Mouse (Mus musculus) forebrain, embryonic 14.5 days (tissue): Measurements from ENCODE around the gene Pde10a. TPM values are rescaled to one million over a fixed set of nuclear protein-coding genes. Genes with fewer than 3 reads are reported as not detected.

Experiments
- ATAC-seq: fragments of 200-750 bp; cut with Nextera tagmentation; 2 replicates; pipeline ENCODE4 v1.8.0; 2017; ENCODE audit warnings: mild to moderate bottlenecking, moderate library complexity
- DNase-seq: peaks from one replicate; pipeline ENCODE4 v3.0.0-alpha.2; 2015; ENCODE audit warnings: low spot score
- H3K27ac ChIP-seq: fragments of 300-500 bp; sonication (generic); 2 replicates; pipeline ENCODE4 v1.5.1; 2014; ENCODE audit warnings: low read depth, mild to moderate bottlenecking, control low read depth, low read length, moderate library complexity
- H3K27me3 ChIP-seq: fragments of 300-500 bp; sonication (generic); replicated peaks from 2 replicates; pipeline ENCODE4 v1.6.1; 2014; ENCODE audit warnings: low read length, control low read depth, mixed read lengths; ENCODE audit not compliant: control insufficient read depth, insufficient read depth
- H3K36me3 ChIP-seq: fragments of 300-500 bp; sonication (generic); 2 replicates; pipeline ENCODE4 v1.6.1; 2014; ENCODE audit warnings: low read length, control low read depth; ENCODE audit not compliant: control insufficient read depth, insufficient read depth
- H3K4me1 ChIP-seq: fragments of 300-500 bp; sonication (generic); 2 replicates; pipeline ENCODE4 v1.6.1; 2014; ENCODE audit warnings: antibody characterized with exemption, low read length, control low read depth; ENCODE audit not compliant: control insufficient read depth, insufficient read depth
- H3K4me2 ChIP-seq: fragments of 300-500 bp; sonication (generic); 2 replicates; pipeline ENCODE4 v1.6.1; 2014; ENCODE audit warnings: mild to moderate bottlenecking, control low read depth, low read length
- H3K4me3 ChIP-seq: fragments of 300-500 bp; sonication (generic); 2 replicates; pipeline ENCODE4 v1.5.1; 2014; ENCODE audit warnings: low read depth, low read length, control low read depth
- H3K9ac ChIP-seq: fragments of 300-500 bp; sonication (generic); 2 replicates; pipeline ENCODE4 v1.6.1; 2014; ENCODE audit warnings: mild to moderate bottlenecking, low read length, control low read depth, moderate library complexity
- H3K9me3 ChIP-seq: fragments of 300-500 bp; sonication (generic); replicated peaks from 2 replicates; pipeline ENCODE4 v1.6.1; 2016; ENCODE audit warnings: low read length, control low read depth, mixed read lengths; ENCODE audit not compliant: control insufficient read depth
- WGBS: fragments of 180-500 bp; shearing (Covaris S2); extraction: QIAGEN DNeasy Blood & Tissue Kit; methylation state at CpG from one replicate; pipeline ENCODE4 v1.1.7; 2014; 5-methylcytosine and 5-hydroxymethylcytosine counted together
- polyA plus RNA-seq: library from polyadenylated mRNA; unstranded; fragments of >200 nt; fragmentation: Nextera tagmentation; extraction: Ambion mirVana; gene quantifications from 2 replicates; pipeline ENCODE4 v1.2.1, GENCODE M21; 2014

Pde10a gene
- polyA plus RNA-seq, 1 experiment from 2014 or later = 12.1 TPM

DNA sequence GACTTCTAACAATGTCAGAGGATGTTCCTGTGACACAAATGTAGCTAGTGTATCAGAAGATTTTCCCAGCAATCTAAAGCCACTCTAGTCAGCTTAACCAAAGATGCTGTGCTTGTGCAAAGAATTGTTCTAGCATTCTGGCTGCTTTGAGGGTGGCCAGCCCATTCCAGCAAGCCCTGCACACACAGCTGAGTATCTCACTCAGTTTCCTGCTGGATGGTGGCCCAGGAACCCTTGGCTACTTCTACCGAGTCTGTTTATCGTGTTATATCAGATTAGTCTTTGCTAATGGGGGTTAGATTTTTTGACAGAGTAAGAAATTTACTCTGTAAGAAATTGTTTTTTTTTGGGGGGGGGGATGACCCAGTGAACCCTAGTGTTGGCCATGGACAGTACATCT lies 95.9 kb downstream of the Pde10a start:
- Histone ChIP-seq H3K9me3 (no peaks in the 10 kb centered on the region), H3K9ac (no peak overlapping the region), H3K4me2 (no peak overlapping the region), H3K27me3 (no peaks in the 10 kb centered on the region), H3K4me3 (no peak overlapping the region), H3K4me1 (no peaks in the 10 kb centered on the region), H3K27ac (no peak overlapping the region), H3K36me3 (no peaks in the 10 kb centered on the region)
- 64% methylated on average over 2 of the region's 2 CpGs for WGBS
- no peak for ATAC-seq
- no peak for DNase-seq

DNA sequence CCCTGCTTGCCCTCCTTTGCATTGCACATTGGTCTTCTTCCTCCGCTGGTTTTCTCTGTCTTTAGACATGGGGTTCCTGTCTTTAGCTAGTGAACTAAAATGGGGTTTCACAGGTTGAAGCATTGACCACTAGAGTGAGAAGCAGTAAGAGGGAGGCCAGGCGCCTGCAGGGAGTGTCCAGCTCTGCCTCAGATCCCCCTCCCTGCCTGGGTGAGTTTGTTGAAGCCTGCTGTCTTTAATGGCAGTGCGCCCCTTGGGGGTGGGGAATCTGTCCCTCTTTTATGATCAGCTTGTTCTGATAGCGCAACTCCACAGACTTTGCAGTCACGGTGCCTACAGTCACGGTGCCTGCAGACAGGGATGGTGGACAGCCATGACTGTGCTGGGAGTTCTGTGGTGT lies 96.7 kb downstream of the Pde10a start:
- ATAC-seq (no peak), DNase-seq (no peak)
- no peak overlapping the region for H3K27ac ChIP-seq
- H3K4me2 ChIP-seq = no peak overlapping the region
- H3K36me3 ChIP-seq = no peaks in the 10 kb centered on the region
- H3K4me1 ChIP-seq = no peaks in the 10 kb centered on the region
- H3K4me3 ChIP-seq = no peak overlapping the region
- no peaks in the 10 kb centered on the region for H3K27me3 ChIP-seq
- WGBS = 70% methylated on average over 5 of the region's 6 CpGs
- no peaks in the 10 kb centered on the region for H3K9me3 ChIP-seq
- H3K9ac ChIP-seq = no peak overlapping the region

DNA sequence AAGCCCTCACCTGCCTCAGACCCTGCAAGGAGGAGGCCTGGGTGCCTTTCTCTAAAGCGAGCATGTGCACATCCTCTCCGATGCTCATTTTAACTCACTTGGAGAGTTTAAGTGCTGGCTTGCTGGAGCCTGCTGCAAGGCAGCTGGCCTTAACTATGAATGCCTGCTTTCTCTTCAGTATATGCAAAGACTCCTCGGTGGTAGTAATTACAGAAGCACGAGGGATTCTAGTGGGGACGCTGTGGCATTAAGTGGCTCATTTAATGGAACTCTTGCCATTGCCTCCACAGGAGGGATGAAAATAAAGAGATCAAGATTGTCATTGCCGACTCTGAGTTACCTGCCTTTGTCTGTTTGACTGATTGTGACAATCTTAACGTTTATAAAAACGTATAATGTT lies 101.2 kb downstream of the Pde10a start:
- DNase-seq (peak; percentile 50), ATAC-seq (peak; percentile 40)
- H3K27ac ChIP-seq = no peak overlapping the region; the same call in 1 of the 2 replicates
- H3K9ac ChIP-seq = no peak overlapping the region
- H3K4me3 ChIP-seq = no peak overlapping the region
- H3K27me3 ChIP-seq = no peaks in the 10 kb centered on the region
- H3K4me1 ChIP-seq = no peaks in the 10 kb centered on the region
- H3K36me3 ChIP-seq = no peaks in the 10 kb centered on the region
- H3K4me2 ChIP-seq = no peak overlapping the region
- WGBS = 22% methylated on average over 8 of the region's 8 CpGs
- no peaks in the 10 kb centered on the region for H3K9me3 ChIP-seq

DNA sequence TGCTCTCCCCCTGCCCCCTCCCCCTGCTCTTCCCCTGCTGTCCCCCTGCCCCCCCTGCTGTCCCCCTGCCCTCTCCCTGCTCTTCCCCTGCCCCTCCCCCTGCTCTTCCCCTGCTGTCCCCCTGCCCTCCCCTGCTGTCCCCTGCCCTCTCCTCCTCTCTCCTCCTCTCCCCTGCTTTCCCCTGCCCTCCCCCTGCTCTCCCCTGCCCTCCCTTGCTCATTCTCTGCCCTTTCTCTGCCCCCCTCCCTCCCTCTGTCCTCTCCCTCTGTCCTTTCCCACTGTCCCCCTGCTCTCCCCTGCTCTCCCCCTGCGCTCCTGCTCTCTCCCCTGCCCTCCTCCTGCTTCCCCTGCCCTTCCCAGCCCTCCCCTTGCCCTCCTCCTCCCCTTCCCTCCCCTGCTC lies 106.5 kb downstream of the Pde10a start:
- DNase-seq = no peak
- Histone ChIP-seq H3K9ac (no peak overlapping the region), H3K4me3 (no peak overlapping the region), H3K36me3 (no peaks in the 10 kb centered on the region), H3K27ac (no peak overlapping the region), H3K27me3 (no peaks in the 10 kb centered on the region), H3K4me1 (no peaks in the 10 kb centered on the region), H3K9me3 (no peaks in the 10 kb centered on the region), H3K4me2 (no peak overlapping the region)
- no peak for ATAC-seq
- 50% methylated on average over 1 of the region's 1 CpGs for WGBS

DNA sequence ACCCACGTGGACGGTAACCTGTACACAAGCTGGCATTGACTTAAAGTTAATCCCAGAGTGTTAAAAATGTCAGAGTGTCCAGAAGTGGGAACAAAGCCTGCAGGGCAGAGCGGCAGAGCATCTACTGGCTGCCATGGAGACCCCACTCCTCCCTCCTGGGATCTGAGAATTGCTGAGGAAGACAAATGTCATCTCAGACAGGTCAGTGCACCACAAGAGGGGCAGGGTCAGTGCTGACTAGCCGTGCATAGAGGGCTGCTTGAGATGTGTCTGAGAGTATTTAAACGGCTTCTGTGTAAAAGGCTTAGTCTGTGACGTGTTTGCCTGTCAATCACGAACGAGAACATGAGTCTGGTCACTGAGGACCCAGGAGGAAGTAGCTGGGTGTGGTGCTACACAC lies 108.4 kb downstream of the Pde10a start:
- Histone ChIP-seq H3K27me3 (no peaks in the 10 kb centered on the region), H3K36me3 (no peaks in the 10 kb centered on the region), H3K9ac (no peak overlapping the region), H3K4me3 (no peak overlapping the region), H3K27ac (no peak overlapping the region), H3K9me3 (no peaks in the 10 kb centered on the region), H3K4me2 (no peak overlapping the region), H3K4me1 (no peaks in the 10 kb centered on the region)
- WGBS = 59% methylated on average over 8 of the region's 8 CpGs
- ATAC-seq = no peak
- no peak for DNase-seq

DNA sequence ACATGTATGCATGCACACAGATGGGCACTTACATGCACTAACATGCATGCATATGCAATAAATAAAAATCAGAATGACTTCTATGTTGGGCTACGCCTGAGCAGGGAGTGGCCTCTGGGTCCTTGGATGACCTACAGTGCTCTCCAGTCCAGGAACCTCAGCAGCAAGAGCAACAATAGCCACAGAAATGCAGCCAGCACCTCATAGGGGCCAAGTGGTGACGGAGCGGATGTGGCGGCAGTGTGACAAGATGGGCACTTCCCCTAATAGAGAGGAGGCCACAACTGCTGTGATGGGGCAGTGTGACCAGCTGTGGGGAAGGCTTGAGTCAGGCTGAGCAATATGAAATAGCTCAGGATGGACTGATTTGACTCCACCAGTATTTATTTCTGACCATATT lies 109.3 kb downstream of the Pde10a start:
- WGBS = 94% methylated on average over 4 of the region's 4 CpGs
- Histone ChIP-seq H3K9me3 (no peaks in the 10 kb centered on the region), H3K4me2 (no peak overlapping the region), H3K4me3 (no peak overlapping the region), H3K9ac (no peak overlapping the region), H3K27ac (no peak overlapping the region), H3K27me3 (no peaks in the 10 kb centered on the region), H3K4me1 (no peaks in the 10 kb centered on the region), H3K36me3 (no peaks in the 10 kb centered on the region)
- ATAC-seq = no peak
- no peak for DNase-seq

DNA sequence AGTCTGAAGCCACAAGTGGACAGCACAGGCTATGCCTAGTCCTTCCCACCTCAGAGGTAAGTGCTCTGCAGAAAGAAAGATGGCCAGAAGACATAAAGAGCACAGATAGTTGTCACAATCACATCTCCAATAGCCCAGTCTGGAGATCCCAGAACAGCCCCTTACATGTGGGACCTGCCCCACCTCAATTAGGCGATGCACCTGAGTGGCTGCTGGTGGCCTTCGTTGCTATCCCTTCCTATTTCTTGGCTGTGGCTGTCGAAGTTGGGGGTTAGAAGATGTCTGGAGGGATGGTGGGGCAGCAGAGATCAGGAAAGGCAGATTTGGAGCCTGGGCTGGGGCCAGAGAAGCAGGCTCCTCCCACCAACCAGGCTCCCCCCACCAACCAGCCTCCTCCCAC lies 111.1 kb downstream of the Pde10a start:
- Histone ChIP-seq H3K9ac (no peak overlapping the region), H3K4me1 (no peaks in the 10 kb centered on the region; the same call in 1 of the 2 replicates), H3K4me2 (no peak overlapping the region), H3K4me3 (no peak overlapping the region), H3K27ac (no peak overlapping the region), H3K9me3 (no peaks in the 10 kb centered on the region), H3K36me3 (no peaks in the 10 kb centered on the region), H3K27me3 (no peaks in the 10 kb centered on the region)
- no peak for DNase-seq
- WGBS = 65% methylated on average over 3 of the region's 3 CpGs
- no peak for ATAC-seq

DNA sequence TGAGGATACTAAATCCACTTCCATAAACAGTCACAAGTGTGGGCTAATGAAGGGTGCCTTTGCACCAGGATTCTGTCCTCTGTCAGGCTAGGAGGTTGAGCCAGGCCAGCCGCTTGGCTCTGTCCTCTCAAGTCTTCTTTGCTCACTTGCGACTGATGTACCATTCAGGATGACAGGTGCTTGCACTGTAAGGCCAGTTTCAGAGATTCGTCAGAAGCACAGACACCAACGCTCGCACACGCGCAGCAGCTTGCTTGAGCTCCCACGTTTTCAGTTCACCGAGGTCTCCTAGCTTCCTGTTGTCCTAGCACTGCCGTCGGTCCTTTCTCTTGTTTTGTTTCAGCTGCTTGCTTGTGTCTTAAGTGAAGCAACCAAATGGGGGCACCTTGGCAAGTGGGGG lies 111.5 kb downstream of the Pde10a start:
- Histone ChIP-seq H3K27ac (no peak overlapping the region), H3K27me3 (no peaks in the 10 kb centered on the region), H3K4me1 (no peaks in the 10 kb centered on the region; the same call in 1 of the 2 replicates), H3K36me3 (no peaks in the 10 kb centered on the region), H3K9me3 (no peaks in the 10 kb centered on the region), H3K4me3 (no peak overlapping the region), H3K4me2 (no peak overlapping the region), H3K9ac (no peak overlapping the region)
- DNase-seq (no peak), ATAC-seq (no peak)
- 77% methylated on average over 11 of the region's 11 CpGs for WGBS

DNA sequence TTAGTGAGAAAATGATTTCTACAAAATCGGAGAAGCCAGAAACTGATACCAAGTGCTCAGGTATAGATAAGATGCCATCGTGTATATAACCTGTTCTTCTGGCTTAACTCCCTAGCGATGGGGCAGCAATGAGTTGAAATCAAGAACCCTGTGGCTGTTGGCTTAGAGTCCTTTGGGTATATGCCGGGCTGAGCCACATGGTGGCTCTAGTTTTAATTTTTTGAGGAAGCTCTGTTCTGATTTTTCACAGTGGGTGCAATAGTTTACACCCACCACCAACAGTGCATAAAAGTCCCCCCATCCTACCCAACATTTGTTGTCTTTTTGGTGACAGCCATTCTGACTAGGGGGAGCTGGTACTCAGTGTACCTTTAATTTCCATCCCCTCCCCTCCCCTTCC lies 112.0 kb downstream of the Pde10a start:
- WGBS = 71% methylated on average over 4 of the region's 4 CpGs
- Histone ChIP-seq H3K9ac (no peak overlapping the region), H3K4me1 (no peaks in the 10 kb centered on the region; the same call in 1 of the 2 replicates), H3K9me3 (no peaks in the 10 kb centered on the region), H3K36me3 (no peaks in the 10 kb centered on the region), H3K4me3 (no peak overlapping the region), H3K4me2 (no peak overlapping the region), H3K27ac (no peak overlapping the region), H3K27me3 (no peaks in the 10 kb centered on the region)
- no peak for DNase-seq
- ATAC-seq = no peak
